Mouse (Mus musculus) cerebellum, adult 11-12 months (tissue): ENCODE results near the gene Utf1.

Experiments used
- DNase-seq: peaks from one replicate; pipeline ENCODE4 v3.0.0; 2022

Gene Utf1

GRCm38 (mm10) chr7:139975471-139975870, 31.9 kb downstream of the Utf1 start:
- DNase-seq: no peak

- peak; percentile 81 for DNase-seq
Measured at GRCm38 (mm10) chr7:139978278-139978892, 34.8 kb downstream of the Utf1 start, which contains the start of gene 6430531B16Rik. Gene 6430531B16Rik, minus strand, starts transcription at chr7:139978755.

- DNase-seq: peak; percentile 19
Measured at GRCm38 (mm10) chr7:139979011-139979719, 35.6 kb downstream of the Utf1 start.

- no peak for DNase-seq
Measured at GRCm38 (mm10) chr7:139980778-139981177, 37.2 kb downstream of the Utf1 start.

- DNase-seq: no peak
Measured at GRCm38 (mm10) chr7:139982058-139982457, 38.5 kb downstream of the Utf1 start.

GRCm38 (mm10) chr7:139984505-139984904, 40.9 kb downstream of the Utf1 start:
- no peak for DNase-seq

- no peak for DNase-seq
Measured at GRCm38 (mm10) chr7:139988272-139988671, 44.7 kb downstream of the Utf1 start.

GRCm38 (mm10) chr7:139990864-139991394, 47.3 kb downstream of the Utf1 start:
- no peak for DNase-seq

- no peak for DNase-seq
Measured at GRCm38 (mm10) chr7:139992406-139992805, 48.8 kb downstream of the Utf1 start, which contains the start of gene Adam8. Gene Adam8, minus strand, starts transcription at chr7:139992562.

GRCm38 (mm10) chr7:139993532-139993931, 49.9 kb downstream of the Utf1 start:
- DNase-seq: no peak

- DNase-seq: no peak
Measured at GRCm38 (mm10) chr7:139994202-139994601, 50.6 kb downstream of the Utf1 start.

- peak; percentile 27 for DNase-seq
Measured at GRCm38 (mm10) chr7:139994676-139995075, 51.1 kb downstream of the Utf1 start.
